Mouse (Mus musculus) liver, embryonic 16.5 days (tissue): ENCODE measurements around the gene Cadm1. TPM values are rescaled to one million over a fixed set of nuclear protein-coding genes. Genes with fewer than 3 reads are reported as not detected.
A peak's percentile ranks its signal among the peaks of the same experiment; 100 is the strongest.

Experiments used
- ATAC-seq: fragments of 200-750 bp; cut with Nextera tagmentation; 2 replicates; pipeline ENCODE4 v1.8.0; 2017; ENCODE audit warnings: low read depth, mild to moderate bottlenecking, moderate number of reproducible peaks, moderate library complexity
- H3K27ac ChIP-seq: fragments of 300-500 bp; sonication (generic); 2 replicates; pipeline ENCODE4 v1.5.1; 2014; ENCODE audit warnings: mild to moderate bottlenecking, low read length
- H3K27me3 ChIP-seq: fragments of 300-500 bp; sonication (generic); 2 replicates; pipeline ENCODE4 v1.6.1; 2014; ENCODE audit warnings: low read depth, low read length, mixed read lengths; ENCODE audit not compliant: control insufficient read depth, insufficient read depth
- H3K36me3 ChIP-seq: fragments of 300-500 bp; sonication (generic); 2 replicates; pipeline ENCODE4 v1.6.1; 2014; ENCODE audit warnings: mild to moderate bottlenecking; ENCODE audit not compliant: control insufficient read depth, insufficient read depth
- H3K4me1 ChIP-seq: fragments of 300-500 bp; sonication (generic); 2 replicates; pipeline ENCODE4 v1.6.1; 2014; ENCODE audit warnings: low read depth, low read length, mixed read lengths; ENCODE audit not compliant: control insufficient read depth
- H3K4me2 ChIP-seq: fragments of 300-500 bp; sonication (generic); 2 replicates; pipeline ENCODE4 v1.6.1; 2014; ENCODE audit warnings: low read depth, low read length, mixed read lengths
- H3K4me3 ChIP-seq: fragments of 300-500 bp; sonication (generic); 2 replicates; pipeline ENCODE4 v1.5.1; 2014; ENCODE audit warnings: low read depth, mild to moderate bottlenecking, low read length
- H3K9ac ChIP-seq: fragments of 300-500 bp; sonication (generic); 2 replicates; pipeline ENCODE4 v1.6.1; 2014; ENCODE audit warnings: low read depth, low read length
- H3K9me3 ChIP-seq: fragments of 300-500 bp; sonication (generic); replicated peaks from 2 replicates; pipeline ENCODE4 v1.6.1; 2016; ENCODE audit warnings: low read length; ENCODE audit not compliant: control insufficient read depth
- WGBS: fragments of 180-500 bp; shearing (Covaris S2); extraction: QIAGEN DNeasy Blood & Tissue Kit; methylation state at CpG from one replicate; pipeline ENCODE4 v1.1.7; 2014; ENCODE audit not compliant: insufficient replicate concordance; 5-methylcytosine and 5-hydroxymethylcytosine counted together
- polyA plus RNA-seq: library from polyadenylated mRNA; unstranded; fragments of >200 nt; fragmentation: Nextera tagmentation; extraction: Ambion mirVana; gene quantifications from 2 replicates; pipeline ENCODE4 v1.2.1, GENCODE M21; 2015

Cadm1 gene
- polyA plus RNA-seq = 8.3 TPM in 2 replicates

DNA sequence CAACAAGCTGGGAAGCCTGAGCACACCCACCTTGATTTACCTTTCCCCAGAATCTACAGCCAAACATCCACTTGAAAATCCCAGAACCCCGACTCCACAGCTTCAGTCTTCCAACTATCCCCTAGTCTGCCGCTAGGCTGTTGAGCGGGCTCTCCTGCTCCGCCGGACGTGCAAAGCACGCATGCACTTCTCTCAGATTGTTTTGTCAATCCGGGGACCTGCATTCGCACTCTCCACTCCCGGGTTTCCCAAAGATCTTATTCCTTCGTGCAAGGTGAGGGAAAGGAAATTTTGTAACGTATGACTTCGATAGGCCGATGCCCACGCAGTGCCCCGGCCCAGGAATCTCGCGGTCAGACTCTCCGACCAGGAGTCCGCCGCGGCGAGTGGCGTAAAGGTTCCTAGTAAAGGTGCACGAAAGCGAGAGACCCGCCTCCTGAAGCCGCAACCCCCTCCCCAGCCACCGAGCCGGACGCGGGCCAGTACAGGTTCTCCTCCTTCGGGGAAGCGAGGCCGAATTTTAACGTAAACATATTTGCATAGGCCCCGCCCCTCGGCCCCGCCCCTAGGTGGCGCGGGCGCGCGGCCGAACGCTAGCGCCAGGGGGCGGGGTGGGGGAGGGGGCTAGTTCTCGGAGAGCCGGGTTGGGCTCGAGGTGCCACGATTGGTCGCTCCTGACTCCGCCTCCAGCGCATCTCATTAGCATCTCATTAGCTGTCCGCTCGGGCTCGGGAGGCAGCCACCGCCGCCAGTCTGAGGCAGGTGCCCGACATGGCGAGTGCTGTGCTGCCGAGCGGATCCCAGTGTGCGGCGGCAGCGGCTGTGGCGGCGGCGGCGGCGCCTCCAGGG lies at the start of gene Cadm1:
TSS of gene Cadm1 (plus strand) at position 572 of the 849 bp plus-strand sequence.
- under 1% methylated on average over 62 of the region's 72 CpGs for WGBS
- Histone ChIP-seq H3K36me3 (no peaks in the 10 kb centered on the region), H3K27me3 (peaks cover 48% of the 10 kb centered on the region), H3K9me3 (no peaks in the 10 kb centered on the region), H3K4me2 (peak within 1 kb of the TSS; percentile 65), H3K4me3 (peak within 1 kb of the TSS; percentile 63), H3K4me1 (no peaks in the 10 kb centered on the region; the same call in 1 of the 2 replicates), H3K9ac (peak within 1 kb of the TSS; percentile 43), H3K27ac (peak within 1 kb of the TSS; percentile 50)
- peak; percentile 94 for ATAC-seq

GRCm38 (mm10) chr9:47484506-47484905 lies 45.5 kb upstream of the Cadm1 start:
- 60% methylated on average over 5 of the region's 5 CpGs for WGBS

GRCm38 (mm10) chr9:47485186-47485585 lies 44.8 kb upstream of the Cadm1 start:
- H3K4me2 ChIP-seq = no peak overlapping the region
- H3K9ac ChIP-seq = no peak overlapping the region
- no peak for ATAC-seq
- H3K27ac ChIP-seq = no peak overlapping the region
- no peak overlapping the region for H3K4me3 ChIP-seq
- no peaks in the 10 kb centered on the region for H3K9me3 ChIP-seq
- no peaks in the 10 kb centered on the region for H3K4me1 ChIP-seq
- WGBS = 60% methylated on average over 4 of the region's 4 CpGs
- H3K27me3 ChIP-seq = no peaks in the 10 kb centered on the region
- H3K36me3 ChIP-seq = no peaks in the 10 kb centered on the region

More at GRCm38 (mm10) chr9:47484506-47484905, 45.5 kb upstream of the Cadm1 start:
- no peak for ATAC-seq
- Histone ChIP-seq H3K4me2 (no peak overlapping the region), H3K27ac (no peak overlapping the region), H3K4me1 (no peaks in the 10 kb centered on the region), H3K9me3 (no peaks in the 10 kb centered on the region), H3K36me3 (no peaks in the 10 kb centered on the region), H3K4me3 (no peak overlapping the region), H3K9ac (no peak overlapping the region), H3K27me3 (no peaks in the 10 kb centered on the region)

- Histone ChIP-seq H3K4me2 (no peak overlapping the region), H3K9me3 (no peaks in the 10 kb centered on the region), H3K36me3 (no peaks in the 10 kb centered on the region), H3K9ac (no peak overlapping the region), H3K4me3 (no peak overlapping the region), H3K27ac (no peak overlapping the region), H3K27me3 (no peaks in the 10 kb centered on the region), H3K4me1 (no peaks in the 10 kb centered on the region)
- 19% methylated on average over 3 of the region's 3 CpGs for WGBS
- ATAC-seq = no peak
Measured at GRCm38 (mm10) chr9:47499761-47500160, 30.2 kb upstream of the Cadm1 start.

- Histone ChIP-seq H3K9me3 (no peaks in the 10 kb centered on the region), H3K27ac (no peak overlapping the region), H3K9ac (no peak overlapping the region), H3K4me2 (no peak overlapping the region), H3K27me3 (no peaks in the 10 kb centered on the region), H3K4me1 (no peaks in the 10 kb centered on the region), H3K4me3 (no peak overlapping the region), H3K36me3 (no peaks in the 10 kb centered on the region)
- no peak for ATAC-seq
- WGBS = 50% methylated on average over 13 of the region's 13 CpGs
Measured at GRCm38 (mm10) chr9:47505956-47506355, 24.0 kb upstream of the Cadm1 start.

DNA sequence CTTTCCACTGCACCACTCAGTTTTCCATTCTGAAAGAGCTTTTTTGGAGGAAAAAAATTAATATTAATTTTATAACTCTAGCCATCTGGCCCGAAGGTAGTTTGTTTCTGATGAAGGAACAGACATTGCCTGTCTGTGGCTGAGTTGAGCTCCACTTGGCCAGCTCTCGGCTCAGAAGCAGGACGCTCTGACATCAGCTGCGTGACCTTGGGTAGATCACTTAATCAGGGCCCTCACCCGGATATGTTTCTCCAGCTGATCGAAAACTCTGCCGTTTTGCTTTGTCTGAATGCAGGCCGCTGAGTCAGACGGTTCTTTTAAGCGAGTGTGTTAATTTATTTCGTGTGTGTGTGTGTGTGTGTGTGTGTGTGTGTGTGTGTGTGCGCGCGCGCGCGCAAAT lies 23.1 kb upstream of the Cadm1 start:
- Histone ChIP-seq H3K27me3 (no peaks in the 10 kb centered on the region), H3K9me3 (no peaks in the 10 kb centered on the region), H3K27ac (no peak overlapping the region), H3K4me3 (no peak overlapping the region), H3K4me1 (no peaks in the 10 kb centered on the region), H3K9ac (no peak overlapping the region), H3K4me2 (no peak overlapping the region), H3K36me3 (no peaks in the 10 kb centered on the region)
- WGBS = 82% methylated on average over 17 of the region's 17 CpGs
- no peak for ATAC-seq

- H3K4me2 ChIP-seq = no peak overlapping the region
- H3K36me3 ChIP-seq = no peaks in the 10 kb centered on the region
- no peaks in the 10 kb centered on the region for H3K27me3 ChIP-seq
- H3K9ac ChIP-seq = no peak overlapping the region
- H3K4me3 ChIP-seq = no peak overlapping the region
- WGBS = 28% methylated on average over 3 of the region's 3 CpGs
- H3K27ac ChIP-seq = no peak overlapping the region
- H3K4me1 ChIP-seq = no peaks in the 10 kb centered on the region
- no peaks in the 10 kb centered on the region for H3K9me3 ChIP-seq
- no peak for ATAC-seq
Measured at GRCm38 (mm10) chr9:47508109-47508508, 21.9 kb upstream of the Cadm1 start.

DNA sequence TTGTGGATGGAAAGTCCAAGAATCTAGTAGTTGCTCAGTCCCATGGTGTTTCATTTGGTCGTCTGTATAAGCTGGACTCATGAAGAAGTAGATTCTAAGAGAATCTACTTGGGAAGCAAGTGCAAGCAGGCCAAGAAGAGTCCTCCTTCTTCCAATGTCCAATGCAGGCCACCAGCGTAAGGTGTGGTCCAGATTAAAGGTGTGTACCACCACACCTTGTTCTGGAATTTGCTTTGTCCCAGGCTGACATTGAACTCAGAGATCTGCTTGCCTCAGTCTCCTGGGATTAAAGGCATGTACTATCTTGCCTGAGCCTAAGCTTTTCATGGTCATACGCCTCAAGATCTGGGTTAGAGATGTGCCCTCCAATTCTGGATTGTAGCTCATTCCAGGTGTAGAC lies 17.5 kb upstream of the Cadm1 start:
- 49% methylated on average over 3 of the region's 3 CpGs for whole genome bisulfite sequencing
- no peak overlapping the region for H3K27ac ChIP-seq
- no peak overlapping the region for H3K9ac ChIP-seq
- H3K9me3 ChIP-seq = no peaks in the 10 kb centered on the region
- H3K36me3 ChIP-seq = no peaks in the 10 kb centered on the region
- H3K4me1 ChIP-seq = no peaks in the 10 kb centered on the region
- no peak overlapping the region for H3K4me3 ChIP-seq
- ATAC-seq = no peak
- no peak overlapping the region for H3K4me2 ChIP-seq
- no peaks in the 10 kb centered on the region for H3K27me3 ChIP-seq

DNA sequence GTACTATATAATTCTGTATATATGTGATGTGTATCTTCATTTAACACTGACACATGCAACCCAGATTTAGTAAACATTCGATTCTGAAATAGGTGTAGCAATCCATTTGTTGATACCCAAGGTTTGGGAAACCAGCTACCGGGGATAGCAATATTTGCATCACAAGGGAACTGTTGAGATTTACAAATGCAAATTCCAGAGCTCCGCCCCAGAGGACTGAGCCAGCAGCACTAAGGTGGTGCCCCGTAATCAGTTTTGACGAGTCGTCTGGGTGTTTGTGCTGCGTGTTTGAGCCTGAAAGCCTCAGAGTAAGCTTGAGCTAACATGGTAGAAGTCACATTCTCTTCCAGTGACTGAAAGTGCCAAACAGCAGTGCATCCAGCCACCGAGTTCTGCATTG lies 15.7 kb upstream of the Cadm1 start:
- H3K27me3 ChIP-seq = no peaks in the 10 kb centered on the region
- no peaks in the 10 kb centered on the region for H3K4me1 ChIP-seq
- no peak overlapping the region for H3K9ac ChIP-seq
- H3K4me3 ChIP-seq = no peak overlapping the region
- no peaks in the 10 kb centered on the region for H3K36me3 ChIP-seq
- H3K9me3 ChIP-seq = no peaks in the 10 kb centered on the region
- 16% methylated on average over 8 of the region's 8 CpGs for WGBS
- no peak overlapping the region for H3K27ac ChIP-seq
- H3K4me2 ChIP-seq = no peak overlapping the region
- ATAC-seq = no peak
